Mouse (Mus musculus) testis, adult 2 months (tissue): ENCODE measurements around the gene Rnf213. TPM values are rescaled to one million over a fixed set of nuclear protein-coding genes. Genes with fewer than 3 reads are reported as not detected.

Source experiments
- H3K27ac ChIP-seq: fragments of 200-500 bp; 2 replicates; pipeline ENCODE4 v1.5.1; 2012; ENCODE audit warnings: low read depth, low read length; ENCODE audit not compliant: control insufficient read depth, insufficient read depth
- H3K27me3 ChIP-seq: fragments of 200-500 bp; 2 replicates; pipeline ENCODE4 v1.6.1; 2012; ENCODE audit warnings: mild to moderate bottlenecking, low read length, moderate library complexity; ENCODE audit not compliant: control insufficient read depth, insufficient read depth
- H3K36me3 ChIP-seq: fragments of 200-500 bp; 2 replicates; pipeline ENCODE4 v1.6.1; 2012; ENCODE audit warnings: mild to moderate bottlenecking, low read length; ENCODE audit not compliant: control insufficient read depth, insufficient read depth
- H3K4me1 ChIP-seq: fragments of 200-500 bp; 2 replicates; pipeline ENCODE4 v1.6.1; 2012; ENCODE audit warnings: low read length; ENCODE audit not compliant: control insufficient read depth, insufficient read depth
- H3K4me3 ChIP-seq: fragments of 200-500 bp; 2 replicates; pipeline ENCODE4 v1.5.1; 2012; ENCODE audit warnings: low read depth, mild to moderate bottlenecking, low read length, moderate library complexity, mixed read lengths; ENCODE audit not compliant: control insufficient read depth
- CTCF ChIP-seq: fragments of 200-500 bp; IDR thresholded peaks from 2 replicates; pipeline ENCODE4 v1.5.1; 2012; ENCODE audit warnings: low read depth, mild to moderate bottlenecking, inconsistent platforms, low read length, moderate library complexity; ENCODE audit not compliant: control insufficient read depth, insufficient read depth, insufficient replicate concordance
- POLR2A ChIP-seq: fragments of 200-500 bp; IDR thresholded peaks from 2 replicates; pipeline ENCODE4 v1.6.1; 2012; ENCODE audit warnings: low read depth, mild to moderate bottlenecking, inconsistent platforms, low read length, moderate library complexity; ENCODE audit not compliant: control insufficient read depth
- polyA plus RNA-seq: library from polyadenylated mRNA; depleted of rRNA; stranded (reverse); fragments of >200 nt; gene quantifications from 2 replicates; pipeline ENCODE4 v1.2.3, GENCODE M21; 2012

Gene Rnf213
- polyA plus RNA-seq, 1 experiment = 3.9 TPM

DNA sequence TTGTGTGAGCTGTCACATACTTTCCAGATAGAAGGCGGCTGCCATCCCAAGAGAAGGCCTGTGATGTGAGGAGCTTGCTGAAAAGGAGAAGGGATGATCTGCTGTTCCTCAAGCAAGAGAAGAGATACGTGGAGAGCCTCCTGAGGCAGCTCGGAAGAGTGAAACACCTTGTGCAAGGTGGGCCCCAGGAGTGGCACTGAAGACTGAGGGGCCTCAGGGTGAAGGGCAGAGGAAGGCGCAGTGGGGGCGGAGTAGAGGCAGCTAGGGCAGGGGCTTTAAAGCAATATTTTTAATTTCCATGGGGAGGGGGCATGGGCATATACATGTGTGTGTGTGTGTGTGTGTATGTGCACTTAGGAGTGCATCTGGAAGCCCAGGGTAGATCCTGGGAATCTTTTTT is 35.1 kb downstream of the Rnf213 start:
- no peaks in the 10 kb centered on the region for H3K27me3 ChIP-seq
- H3K27ac ChIP-seq = no peak overlapping the region
- no peak overlapping the region for H3K4me3 ChIP-seq
- TF ChIP-seq CTCF (no peak), POLR2A (no peak)
- no peaks in the 10 kb centered on the region for H3K36me3 ChIP-seq
- H3K4me1 ChIP-seq = no peaks in the 10 kb centered on the region

DNA sequence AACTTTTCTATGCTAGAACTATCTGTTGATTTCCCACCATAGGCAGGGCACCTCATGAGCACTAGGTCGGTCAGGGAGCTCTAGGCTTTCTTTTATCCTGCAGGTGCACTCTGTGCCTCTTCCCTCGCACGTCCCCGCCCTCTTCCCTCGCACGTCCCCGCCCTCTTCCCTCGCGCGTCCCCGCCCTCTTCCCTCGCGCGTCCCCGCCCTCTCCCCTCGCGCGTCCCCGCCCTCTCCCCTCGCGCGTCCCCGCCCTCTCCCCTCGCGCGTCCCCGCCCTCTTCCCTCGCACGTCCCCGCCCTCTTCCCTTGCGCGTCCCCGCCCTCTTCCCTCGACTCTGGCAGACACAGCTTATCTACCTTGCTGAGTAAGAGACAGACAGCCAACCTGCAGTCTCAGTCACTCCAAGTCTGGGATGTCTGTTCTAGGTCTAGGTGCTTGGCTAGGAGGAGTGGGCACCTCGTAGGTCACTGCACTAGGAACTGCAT is 35.8 kb downstream of the Rnf213 start:
- Histone ChIP-seq H3K27ac (no peak overlapping the region), H3K27me3 (no peaks in the 10 kb centered on the region), H3K36me3 (no peaks in the 10 kb centered on the region), H3K4me1 (no peaks in the 10 kb centered on the region), H3K4me3 (no peak overlapping the region)
- TF ChIP-seq CTCF (no peak), POLR2A (no peak)

DNA sequence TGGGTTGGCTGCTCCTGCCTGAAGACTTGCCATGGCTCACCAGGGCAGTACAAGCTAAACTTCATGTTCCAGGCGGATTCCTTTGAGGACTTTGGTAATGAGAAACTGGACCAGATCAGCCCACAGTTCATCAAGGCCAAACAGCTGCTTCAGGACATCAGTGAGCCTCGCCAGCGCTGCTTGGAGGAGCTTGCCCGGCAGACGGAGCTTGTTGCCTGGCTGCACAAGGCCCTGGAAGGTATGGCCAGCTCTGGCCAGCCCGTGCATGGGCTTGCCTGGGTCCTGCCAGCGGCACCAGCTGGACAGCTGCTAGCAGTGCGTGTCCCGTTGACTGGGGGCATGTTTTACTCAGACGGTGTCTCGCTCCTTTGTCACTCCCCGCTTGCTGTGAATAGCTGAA is 38.6 kb downstream of the Rnf213 start:
- Histone ChIP-seq H3K4me3 (no peak overlapping the region), H3K36me3 (no peaks in the 10 kb centered on the region), H3K27me3 (no peaks in the 10 kb centered on the region), H3K27ac (no peak overlapping the region), H3K4me1 (no peaks in the 10 kb centered on the region)
- TF ChIP-seq POLR2A (no peak), CTCF (no peak)

DNA sequence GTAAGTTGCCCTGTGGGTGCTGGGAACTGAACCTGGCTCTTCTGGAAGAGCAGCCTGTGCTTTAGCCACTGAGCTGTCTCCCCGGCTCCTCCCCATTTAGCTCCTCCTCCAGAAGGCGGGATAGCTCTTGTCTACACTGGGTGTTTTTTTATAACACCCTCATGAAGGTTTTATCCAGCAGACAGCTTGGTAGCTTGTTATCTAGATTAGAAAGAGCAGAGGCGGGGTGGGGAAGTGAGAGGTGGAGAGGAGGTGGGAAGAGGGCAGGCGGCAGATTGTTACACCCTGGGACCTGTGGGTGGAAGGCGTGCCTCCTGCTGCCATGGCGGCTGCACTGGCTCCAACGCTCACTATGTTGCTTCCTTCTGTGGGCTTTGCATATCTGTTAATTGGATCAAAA is 39.8 kb downstream of the Rnf213 start:
- H3K4me3 ChIP-seq = no peak overlapping the region

DNA sequence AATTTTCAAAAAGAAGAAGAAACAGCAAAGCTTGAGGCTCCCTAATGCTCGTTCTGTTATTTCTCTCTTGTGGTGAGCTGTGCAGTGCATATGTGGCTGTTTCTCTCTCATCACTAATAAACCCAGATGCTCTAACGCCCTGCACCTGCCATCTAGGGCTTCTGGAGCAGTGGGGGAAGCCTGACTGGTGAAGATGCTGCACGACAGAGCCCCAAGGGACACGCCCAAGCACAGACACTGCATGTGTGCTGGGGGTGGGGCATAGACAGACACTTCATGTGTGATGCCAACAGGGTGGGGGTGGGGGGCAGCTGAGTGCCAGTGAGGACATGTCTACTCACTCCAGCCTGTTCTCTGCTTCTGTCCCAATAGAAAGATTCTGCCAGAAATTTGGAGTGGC is 41.4 kb downstream of the Rnf213 start:
- Histone ChIP-seq H3K27me3 (no peaks in the 10 kb centered on the region), H3K36me3 (no peaks in the 10 kb centered on the region), H3K27ac (no peak overlapping the region), H3K4me3 (no peak overlapping the region), H3K4me1 (no peaks in the 10 kb centered on the region)
- TF ChIP-seq POLR2A = no peak
- no peak for TF ChIP-seq CTCF

More for the DNA sequence above, 39.8 kb downstream of the Rnf213 start:
- Histone ChIP-seq H3K27ac (no peak overlapping the region), H3K36me3 (no peaks in the 10 kb centered on the region), H3K27me3 (no peaks in the 10 kb centered on the region), H3K4me1 (no peaks in the 10 kb centered on the region)
- TF ChIP-seq POLR2A (no peak), CTCF (no peak)

DNA sequence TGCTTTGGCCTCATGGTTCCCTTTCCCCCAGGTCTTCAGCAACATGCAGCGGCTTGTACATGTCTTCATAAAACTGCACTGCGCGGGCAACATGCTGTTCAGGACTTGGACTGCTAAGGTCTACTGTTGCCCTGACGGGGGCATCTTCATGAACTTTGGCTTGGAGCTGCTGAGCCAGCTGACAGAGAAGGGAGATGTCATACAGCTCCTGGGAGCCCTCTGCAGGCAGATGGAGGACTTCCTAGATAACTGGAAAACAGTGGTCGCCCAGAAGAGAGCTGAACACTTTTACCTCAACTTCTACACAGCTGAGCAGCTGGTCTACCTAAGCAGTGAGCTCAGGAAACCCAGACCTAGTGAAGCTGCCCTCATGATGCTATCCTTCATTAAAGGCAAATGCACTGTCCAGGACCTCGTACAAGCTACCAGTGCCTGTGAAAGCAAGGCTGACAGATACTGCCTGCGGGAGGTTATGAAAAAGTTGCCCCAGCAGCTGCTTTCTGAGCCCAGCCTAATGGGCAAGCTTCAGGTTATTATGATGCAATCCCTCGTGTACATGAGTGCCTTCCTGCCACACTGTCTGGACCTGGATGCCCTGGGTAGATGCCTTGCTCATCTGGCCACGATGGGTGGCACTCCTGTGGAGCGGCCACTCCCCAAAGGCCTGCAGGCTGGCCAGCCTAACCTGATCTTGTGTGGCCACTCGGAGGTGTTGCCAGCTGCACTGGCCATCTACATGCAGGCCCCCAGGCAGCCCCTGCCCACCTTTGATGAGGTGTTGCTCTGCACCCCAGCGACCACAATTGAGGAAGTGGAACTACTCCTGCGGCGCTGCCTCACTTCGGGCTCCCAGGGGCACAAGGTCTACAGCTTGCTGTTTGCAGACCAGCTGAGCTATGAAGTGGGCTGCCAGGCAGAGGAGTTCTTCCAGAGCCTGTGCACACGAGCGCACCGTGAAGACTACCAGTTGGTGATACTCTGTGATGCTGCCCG is 43.3 kb downstream of the Rnf213 start:
- no peaks in the 10 kb centered on the region for H3K4me1 ChIP-seq
- H3K27ac ChIP-seq = no peak overlapping the region
- TF ChIP-seq CTCF (no peak), POLR2A (no peak)
- no peak overlapping the region for H3K4me3 ChIP-seq
- no peaks in the 10 kb centered on the region for H3K36me3 ChIP-seq
- no peaks in the 10 kb centered on the region for H3K27me3 ChIP-seq

DNA sequence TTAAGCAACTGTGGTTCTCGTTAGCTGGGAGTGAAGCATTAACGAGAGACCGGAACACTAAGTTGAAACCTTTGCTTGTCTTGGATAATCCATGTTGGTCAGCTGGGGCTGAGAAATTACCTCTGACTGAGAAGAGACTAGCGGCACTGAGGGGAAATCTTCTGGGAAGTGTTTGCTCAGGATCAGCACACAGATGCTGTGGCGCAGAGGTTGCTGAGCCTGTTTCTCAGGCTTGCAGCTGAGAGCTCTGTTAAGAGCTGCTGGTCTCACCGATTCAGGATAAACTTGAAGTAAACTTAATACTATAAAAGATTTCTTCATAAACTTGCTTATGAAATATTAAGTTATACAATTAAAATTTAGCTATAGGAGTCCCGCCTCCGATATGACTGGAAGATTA is 45.9 kb downstream of the Rnf213 start:
- Histone ChIP-seq H3K36me3 (no peaks in the 10 kb centered on the region), H3K27me3 (no peaks in the 10 kb centered on the region), H3K27ac (no peak overlapping the region), H3K4me1 (no peaks in the 10 kb centered on the region), H3K4me3 (no peak overlapping the region)
- TF ChIP-seq CTCF (no peak), POLR2A (no peak)
